Mouse (Mus musculus) c-Kit-positive CD71-positive TER-119-negative erythroid progenitor cells, embryonic 14.5 days (primary cell): ENCODE results near the gene Asic4.

Source experiments
- DNase-seq: peaks from one replicate; pipeline ENCODE4 v3.0.0-alpha.2; 2013; ENCODE audit warnings: low read depth

Gene Asic4

GRCm38 (mm10) chr1:75450314-75451005, at the start of gene Asic4:
TSS of gene Asic4 (plus strand) at chr1:75450436.
- no peak for DNase-seq

- no peak for DNase-seq
Measured at GRCm38 (mm10) chr1:75400493-75401115, 49.6 kb upstream of the Asic4 start.

GRCm38 (mm10) chr1:75405547-75405946, 44.7 kb upstream of the Asic4 start:
- no peak for DNase-seq

GRCm38 (mm10) chr1:75406173-75406572, 44.1 kb upstream of the Asic4 start:
- DNase-seq: no peak

GRCm38 (mm10) chr1:75407056-75407455, 43.2 kb upstream of the Asic4 start:
- no peak for DNase-seq

- no peak for DNase-seq
Measured at GRCm38 (mm10) chr1:75408210-75408609, 42.0 kb upstream of the Asic4 start.

- DNase-seq: no peak
Measured at GRCm38 (mm10) chr1:75409950-75410349, 40.3 kb upstream of the Asic4 start.

GRCm38 (mm10) chr1:75412196-75412595, 38.0 kb upstream of the Asic4 start:
- no peak for DNase-seq

- DNase-seq: no peak
Measured at GRCm38 (mm10) chr1:75413749-75414148, 36.5 kb upstream of the Asic4 start.

- no peak for DNase-seq
Measured at GRCm38 (mm10) chr1:75421794-75422193, 28.4 kb upstream of the Asic4 start.

GRCm38 (mm10) chr1:75422216-75422822, 27.9 kb upstream of the Asic4 start:
- no peak for DNase-seq

GRCm38 (mm10) chr1:75422823-75423471, 27.3 kb upstream of the Asic4 start:
- no peak for DNase-seq

GRCm38 (mm10) chr1:75423780-75424390, 26.4 kb upstream of the Asic4 start:
- no peak for DNase-seq

GRCm38 (mm10) chr1:75425796-75426471, 24.3 kb upstream of the Asic4 start:
- DNase-seq: peak; percentile 31

GRCm38 (mm10) chr1:75435475-75436328, 14.5 kb upstream of the Asic4 start, which contains the start of gene Gmppa:
TSS of gene Gmppa (plus strand) at chr1:75435930.
- peak; percentile 67 for DNase-seq

- DNase-seq: no peak
Measured at GRCm38 (mm10) chr1:75438782-75439181, 11.5 kb upstream of the Asic4 start.

GRCm38 (mm10) chr1:75440661-75441060, 9.6 kb upstream of the Asic4 start:
- no peak for DNase-seq

GRCm38 (mm10) chr1:75441471-75441996, 8.7 kb upstream of the Asic4 start:
- DNase-seq: no peak

- no peak for DNase-seq
Measured at GRCm38 (mm10) chr1:75442171-75442570, 8.1 kb upstream of the Asic4 start.

GRCm38 (mm10) chr1:75442811-75443210, 7.4 kb upstream of the Asic4 start:
- DNase-seq: no peak
